8 mouse cellular contexts compared by ENCODE assay signal in genomic region chr8:110845821-110846404, GRCm38 (mm10). TPM values are rescaled to one million over a fixed set of nuclear protein-coding genes. Genes with fewer than 3 reads are reported as not detected.
A peak's percentile ranks its signal among the peaks of the same experiment; 100 is the strongest.
DNase-seq lines count a peak whose midpoint lies in the region; ATAC-seq and TF ChIP-seq lines count a peak whose summit lies in the region.

No protein-coding gene starts in this region.

- ATAC-seq in CD4-positive, CD25-positive, alpha-beta regulatory T cell, adult 4 months, result peak; percentile 38
- ATAC-seq in embryonic facial prominence, embryonic 14.5 days (ENCODE audit: low read depth), result no peak
- ATAC-seq in intestine, postnatal 0 days, result no peak
- ATAC-seq in monocyte, adult 5-6 weeks (replicated peaks; ENCODE audit: insufficient number of reproducible peaks, low FRiP score, low TSS enrichment, poor library complexity, severe bottlenecking), result no peak

- intact Hi-C loops in heart, adult 2 months (cut with DNase I), result loop anchor here (1.0 to 10.0 kb wide), 2 partner anchors 201 to 210 kb away; partner anchors contain the start of gene Exosc6

- TF ChIP-seq EP300 in heart, adult 2 months (IDR thresholded peaks at IDR 0.05; ENCODE audit: insufficient read depth, low read depth, low read length), result no peak

- H3K27me3 ChIP-seq in heart, adult 2 months (ENCODE audit: control insufficient read depth, insufficient read depth, low read length), result no peaks in the 10 kb centered on the region
- H3K27me3 ChIP-seq in embryonic facial prominence, embryonic 14.5 days (replicated peaks; ENCODE audit: control insufficient read depth, insufficient read depth, low read length), result no peaks in the 10 kb centered on the region
- H3K27me3 ChIP-seq in intestine, postnatal 0 days (replicated peaks; ENCODE audit: control insufficient read depth, insufficient read depth, low read length), result no peaks in the 10 kb centered on the region

- H3K4me3 ChIP-seq in heart, adult 2 months, result peak overlapping the region; percentile 83
- peak overlapping the region; percentile 97 for H3K4me3 ChIP-seq in embryonic facial prominence, embryonic 14.5 days (ENCODE audit: low read depth, low read length)
- H3K4me3 ChIP-seq in intestine, postnatal 0 days (ENCODE audit: low read depth, low read length), result peak overlapping the region; percentile 87
- peak overlapping the region; percentile 68 for H3K4me3 ChIP-seq in olfactory bulb, adult 2 months (ENCODE audit: insufficient read depth, low read depth, low read length)

- WGBS in heart, adult 2 months, result 3% methylated on average over 17 of the region's 17 CpGs
- WGBS in embryonic facial prominence, embryonic 14.5 days, result 7% methylated on average over 17 of the region's 17 CpGs
- 2% methylated on average over 17 of the region's 17 CpGs for WGBS in intestine, postnatal 0 days
- 8% methylated on average over 17 of the region's 17 CpGs for WGBS in olfactory bulb, adult 2 months

- H3K27ac ChIP-seq in heart, adult 2 months, result peak overlapping the region; percentile 92
- H3K27ac ChIP-seq in embryonic facial prominence, embryonic 14.5 days (replicated peaks; ENCODE audit: low read depth, low read length), result peak overlapping the region; percentile 94
- peak overlapping the region; percentile 81 for H3K27ac ChIP-seq in intestine, postnatal 0 days (ENCODE audit: low read depth, low read length)
- peak overlapping the region; percentile 35 for H3K27ac ChIP-seq in olfactory bulb, adult 2 months (ENCODE audit: insufficient read depth, low read depth, low read length)

- no peak for TF ChIP-seq CTCF in heart, adult 2 months (IDR thresholded peaks at IDR 0.05)
- TF ChIP-seq CTCF in intestine, postnatal 0 days (IDR thresholded peaks at IDR 0.05; ENCODE audit: low read depth), result no peak
- TF ChIP-seq CTCF in olfactory bulb, adult 2 months (IDR thresholded peaks at IDR 0.05; ENCODE audit: insufficient read depth, low read depth, low read length), result no peak

- no peaks in the 10 kb centered on the region for H3K9me3 ChIP-seq in embryonic facial prominence, embryonic 14.5 days (ENCODE audit: control insufficient read depth, low read length)
- H3K9me3 ChIP-seq in intestine, postnatal 0 days (ENCODE audit: control insufficient read depth), result no peaks in the 10 kb centered on the region

- no peak for TF ChIP-seq POLR2A in heart, adult 2 months (IDR thresholded peaks at IDR 0.05; ENCODE audit: insufficient read depth, low read depth, low read length)
- TF ChIP-seq POLR2A in olfactory bulb, adult 2 months (IDR thresholded peaks at IDR 0.05; ENCODE audit: insufficient read depth, low read depth, low read length), result no peak

- peaks cover 5% of the 10 kb centered on the region for H3K4me1 ChIP-seq in heart, adult 2 months (ENCODE audit: control insufficient read depth, insufficient read depth, low read length)
- H3K4me1 ChIP-seq in embryonic facial prominence, embryonic 14.5 days (ENCODE audit: control insufficient read depth, insufficient read depth, low read length), result peaks cover 16% of the 10 kb centered on the region
- no peaks in the 10 kb centered on the region for H3K4me1 ChIP-seq in intestine, postnatal 0 days (replicated peaks; ENCODE audit: control insufficient read depth, insufficient read depth, low read length)
- 0 out of 2 replicates have a peak, but pooled peaks cover 2% of the 10 kb centered on the region for H3K4me1 ChIP-seq in olfactory bulb, adult 2 months (ENCODE audit: control insufficient read depth, insufficient read depth, low read length)

- peaks cover 18% of the 10 kb centered on the region for H3K36me3 ChIP-seq in heart, adult 2 months (ENCODE audit: control insufficient read depth, insufficient read depth, low read length)
- H3K36me3 ChIP-seq in embryonic facial prominence, embryonic 14.5 days (ENCODE audit: control insufficient read depth, insufficient read depth, low read length), result peaks cover 53% of the 10 kb centered on the region
- H3K36me3 ChIP-seq in intestine, postnatal 0 days (ENCODE audit: control insufficient read depth, insufficient read depth), result peaks cover 49% of the 10 kb centered on the region

- DNase-seq in heart, adult 2 months, result peak in 1 of 2 experiments; percentile 6
- no peak for DNase-seq in heart, adult 9 months (ENCODE audit: low spot score in 2 of 2)
- DNase-seq in embryonic facial prominence, embryonic 14.5 days (ENCODE audit: low spot score), result peak; percentile 31
- no peak for DNase-seq in adipocyte (ENCODE audit: low spot score)

- peak overlapping the region; percentile 85 for H3K9ac ChIP-seq in heart, adult 2 months (ENCODE audit: low read depth, low read length)
- H3K9ac ChIP-seq in embryonic facial prominence, embryonic 14.5 days (ENCODE audit: low read depth, low read length), result peak overlapping the region; percentile 98
- peak overlapping the region; percentile 88 for H3K9ac ChIP-seq in intestine, postnatal 0 days (ENCODE audit: low read depth, low read length)

- H3K4me2 ChIP-seq in embryonic facial prominence, embryonic 14.5 days (ENCODE audit: low read depth, low read length), result peak overlapping the region; percentile 92
- peak overlapping the region; percentile 79 for H3K4me2 ChIP-seq in intestine, postnatal 0 days (replicated peaks; ENCODE audit: low read depth)

- H3K79me2 ChIP-seq in heart, adult 2 months (replicated peaks; ENCODE audit: control insufficient read depth, insufficient read depth, low read length), result peaks cover 5% of the 10 kb centered on the region

RNA-seq across cellular contexts. Expression of gene Cog4, which starts 0.5 kb away (rescaled TPM):
- total RNA-seq in heart, adult 2 months (2021), result 10 to 100 TPM; 66.2 to 74.1 TPM
- polyA plus RNA-seq in heart, adult 2 months (2012; rRNA removed), result 34.8 and 51.5 TPM in 2 replicates
- 10 to 100 TPM; 57.7 to 94.5 TPM for polyA plus RNA-seq in CD4-positive, CD25-positive, alpha-beta regulatory T cell, adult 4 months (2017; shearing (Covaris generic))
- 69.8 and 77.9 TPM in 2 replicates for polyA plus RNA-seq in embryonic facial prominence, embryonic 14.5 days (2014; fragmentation: Nextera tagmentation; extraction: Ambion mirVana)
- 40.2 and 46.1 TPM in 2 replicates for polyA plus RNA-seq in intestine, postnatal 0 days (2015; fragmentation: Nextera tagmentation; extraction: Ambion mirVana)
- polyA plus RNA-seq in olfactory bulb, adult 2 months (2012; ENCODE audit: insufficient read depth, insufficient read length, low replicate concordance, missing spikeins), result not detected in 2 replicates
- total RNA-seq in monocyte, adult 5-6 weeks (2017), result 31.6 to 42.9 TPM (median 40.7 TPM) in 3 replicates

RNA-seq across cellular contexts. Expression of gene Sf3b3, which starts 0.7 kb away (rescaled TPM):
- 10 to 100 TPM; 38.3 to 39.7 TPM for total RNA-seq in heart, adult 2 months (2021)
- polyA plus RNA-seq in heart, adult 2 months (2012; rRNA removed), result 19.2 and 34.3 TPM in 2 replicates
- polyA plus RNA-seq in CD4-positive, CD25-positive, alpha-beta regulatory T cell, adult 4 months (2017; shearing (Covaris generic)), result 100 to 1,000 TPM in 1 of 2 experiments, 10 to 100 TPM in 1; 98.5 to 141 TPM
- polyA plus RNA-seq in embryonic facial prominence, embryonic 14.5 days (2014; fragmentation: Nextera tagmentation; extraction: Ambion mirVana), result 127 and 139 TPM in 2 replicates
- 29.7 and 33.4 TPM in 2 replicates for polyA plus RNA-seq in intestine, postnatal 0 days (2015; fragmentation: Nextera tagmentation; extraction: Ambion mirVana)
- polyA plus RNA-seq in olfactory bulb, adult 2 months (2012; ENCODE audit: insufficient read depth, insufficient read length, low replicate concordance, missing spikeins), result 172 TPM in 1 of 2 replicates, not detected in the other
- total RNA-seq in monocyte, adult 5-6 weeks (2017), result 79.7 to 124 TPM (median 114 TPM) in 3 replicates

RNA-seq across cellular contexts. Expression of gene Il34, which starts 40.2 kb away (rescaled TPM):
- 1 to 10 TPM; 3.3 to 5.3 TPM for total RNA-seq in heart, adult 2 months (2021)
- 7.2 and 15.3 TPM in 2 replicates for polyA plus RNA-seq in heart, adult 2 months (2012; rRNA removed)
- not detected for polyA plus RNA-seq in CD4-positive, CD25-positive, alpha-beta regulatory T cell, adult 4 months (2017; shearing (Covaris generic))
- 1.4 and 1.7 TPM in 2 replicates for polyA plus RNA-seq in embryonic facial prominence, embryonic 14.5 days (2014; fragmentation: Nextera tagmentation; extraction: Ambion mirVana)
- 2.7 and 3.0 TPM in 2 replicates for polyA plus RNA-seq in intestine, postnatal 0 days (2015; fragmentation: Nextera tagmentation; extraction: Ambion mirVana)
- polyA plus RNA-seq in olfactory bulb, adult 2 months (2012; ENCODE audit: insufficient read depth, insufficient read length, low replicate concordance, missing spikeins), result not detected in 2 replicates
- not detected in 3 replicates for total RNA-seq in monocyte, adult 5-6 weeks (2017)

RNA-seq across cellular contexts. Expression of gene Fuk, which starts 56.4 kb away (rescaled TPM):
- 1 to 10 TPM; 4.5 to 4.6 TPM for total RNA-seq in heart, adult 2 months (2021)
- polyA plus RNA-seq in heart, adult 2 months (2012; rRNA removed), result 6.2 and 8.8 TPM in 2 replicates
- polyA plus RNA-seq in CD4-positive, CD25-positive, alpha-beta regulatory T cell, adult 4 months (2017; shearing (Covaris generic)), result 1 to 10 TPM; 1.3 to 2.4 TPM
- 7.6 and 9.2 TPM in 2 replicates for polyA plus RNA-seq in embryonic facial prominence, embryonic 14.5 days (2014; fragmentation: Nextera tagmentation; extraction: Ambion mirVana)
- 6.2 and 6.9 TPM in 2 replicates for polyA plus RNA-seq in intestine, postnatal 0 days (2015; fragmentation: Nextera tagmentation; extraction: Ambion mirVana)
- not detected in 2 replicates for polyA plus RNA-seq in olfactory bulb, adult 2 months (2012; ENCODE audit: insufficient read depth, insufficient read length, low replicate concordance, missing spikeins)
- total RNA-seq in monocyte, adult 5-6 weeks (2017), result 2.9 to 7.2 TPM (median 2.9 TPM) in 3 replicates

Comparison
In these comparisons a context has a peak if more than half of its experiments do, and no peak if none do; other contexts are left out.
1. H3K27ac ChIP-seq: peak in every context shown above with its lines; median percentile 94 in embryonic facial prominence, embryonic 14.5 days; 92 in heart, adult 2 months; 81 in intestine, postnatal 0 days; 35 in olfactory bulb, adult 2 months.